Mouse (Mus musculus) cortical plate, adult 2 months (tissue): Measurements from ENCODE around the gene Nbeal2. TPM values are rescaled to one million over a fixed set of nuclear protein-coding genes. Genes with fewer than 3 reads are reported as not detected.
A peak's percentile ranks its signal among the peaks of the same experiment; 100 is the strongest.

ENCODE experiments used
- H3K27ac ChIP-seq: fragments of 200-500 bp; 2 replicates; pipeline ENCODE4 v1.5.1; 2012; ENCODE audit warnings: low read length, control low read depth, inconsistent platforms; ENCODE audit not compliant: insufficient read depth
- H3K4me1 ChIP-seq: fragments of 200-500 bp; 2 replicates; pipeline ENCODE4 v1.6.1; 2011; ENCODE audit warnings: low read length; ENCODE audit not compliant: control insufficient read depth, insufficient read depth
- H3K4me3 ChIP-seq: fragments of 200-500 bp; 2 replicates; pipeline ENCODE4 v1.5.1; 2011; ENCODE audit warnings: mild to moderate bottlenecking, low read length, control low read depth; ENCODE audit not compliant: insufficient read depth
- CTCF ChIP-seq: fragments of 200-500 bp; IDR thresholded peaks from 2 replicates; pipeline ENCODE4 v1.5.1; 2011; ENCODE audit warnings: mild to moderate bottlenecking, control low read depth, low read length; ENCODE audit not compliant: insufficient read depth; ENCODE audit errors: extremely low read depth
- POLR2A ChIP-seq: fragments of 200-500 bp; IDR thresholded peaks from 2 replicates; pipeline ENCODE4 v1.6.1; 2011; ENCODE audit warnings: mild to moderate bottlenecking, low read length, control low read depth; ENCODE audit not compliant: insufficient read depth; ENCODE audit errors: extremely low read depth
- polyA plus RNA-seq: library from polyadenylated mRNA; depleted of rRNA; stranded (reverse); fragments of >200 nt; gene quantifications from 2 replicates; pipeline ENCODE4 v1.2.3, GENCODE M21; 2012

Nbeal2 gene
- polyA plus RNA-seq, 1 experiment = 10.0 TPM

GRCm38 (mm10) chr9:110678886-110679285 lies 24.9 kb upstream of the Nbeal2 start:
- TF ChIP-seq CTCF (no peak), POLR2A (no peak)
- H3K4me3 ChIP-seq = no peak overlapping the region
- no peak overlapping the region for H3K27ac ChIP-seq
- H3K4me1 ChIP-seq = peaks cover 20% of the 10 kb centered on the region

GRCm38 (mm10) chr9:110676492-110676911 lies 22.5 kb upstream of the Nbeal2 start:
- TF ChIP-seq CTCF (no peak), POLR2A (no peak)
- Histone ChIP-seq H3K4me1 (peaks cover 9% of the 10 kb centered on the region), H3K27ac (no peak overlapping the region), H3K4me3 (no peak overlapping the region)

- TF ChIP-seq POLR2A (no peak), CTCF (no peak)
- H3K4me3 ChIP-seq = no peak overlapping the region
- peak overlapping the region; percentile 62 for H3K27ac ChIP-seq
- peaks cover 7% of the 10 kb centered on the region for H3K4me1 ChIP-seq
Measured at GRCm38 (mm10) chr9:110673107-110673752, 19.3 kb upstream of the Nbeal2 start.

GRCm38 (mm10) chr9:110672462-110673106 lies 18.6 kb upstream of the Nbeal2 start:
- H3K27ac ChIP-seq = peak overlapping the region; percentile 62
- TF ChIP-seq CTCF = peak; percentile 56
- TF ChIP-seq POLR2A = no peak
- H3K4me3 ChIP-seq = no peak overlapping the region
- H3K4me1 ChIP-seq = peaks cover 7% of the 10 kb centered on the region

- TF ChIP-seq POLR2A = no peak
- no peak for TF ChIP-seq CTCF
- Histone ChIP-seq H3K27ac (no peak overlapping the region), H3K4me3 (no peak overlapping the region), H3K4me1 (peaks cover 12% of the 10 kb centered on the region)
Measured at GRCm38 (mm10) chr9:110669785-110670184, 15.8 kb upstream of the Nbeal2 start.

- peaks cover 9% of the 10 kb centered on the region for H3K4me1 ChIP-seq
- TF ChIP-seq POLR2A (no peak), CTCF (no peak)
- H3K27ac ChIP-seq = no peak overlapping the region
- no peak overlapping the region for H3K4me3 ChIP-seq
Measured at GRCm38 (mm10) chr9:110668601-110669293, 14.8 kb upstream of the Nbeal2 start.

GRCm38 (mm10) chr9:110667219-110667836 lies 13.4 kb upstream of the Nbeal2 start:
- Histone ChIP-seq H3K27ac (no peak overlapping the region), H3K4me3 (no peak overlapping the region), H3K4me1 (peaks cover 9% of the 10 kb centered on the region)
- no peak for TF ChIP-seq POLR2A
- TF ChIP-seq CTCF = no peak

- Histone ChIP-seq H3K27ac (no peak overlapping the region), H3K4me1 (peaks cover 9% of the 10 kb centered on the region), H3K4me3 (no peak overlapping the region)
- TF ChIP-seq CTCF = no peak
- no peak for TF ChIP-seq POLR2A
Measured at GRCm38 (mm10) chr9:110666374-110666773, 12.4 kb upstream of the Nbeal2 start.

GRCm38 (mm10) chr9:110665912-110666311 lies 12.0 kb upstream of the Nbeal2 start:
- TF ChIP-seq POLR2A (no peak), CTCF (no peak)
- H3K4me3 ChIP-seq = no peak overlapping the region
- H3K4me1 ChIP-seq = peaks cover 9% of the 10 kb centered on the region
- H3K27ac ChIP-seq = no peak overlapping the region
